Mouse (Mus musculus) heart, embryonic 14.5 days (tissue): ENCODE measurements around the gene Ryk. TPM values are rescaled to one million over a fixed set of nuclear protein-coding genes. Genes with fewer than 3 reads are reported as not detected.

Experiments
- ATAC-seq: fragments of 200-750 bp; cut with Nextera tagmentation; 2 replicates; pipeline ENCODE4 v1.8.0; 2017; ENCODE audit warnings: low read depth, moderate TSS enrichment; ENCODE audit not compliant: insufficient number of reproducible peaks, insufficient read depth, low FRiP score
- H3K27ac ChIP-seq, 2 experiments: fragments of 200-500 bp in 1 of 2; fragments of 300-500 bp in 1 of 2; sonication (generic) in 1 of 2; replicated peaks in 1 of 2; 2 replicates each; pipeline ENCODE4 v1.5.1; 2012 to 2014; ENCODE audit warnings: low read depth in 2 of 2, low read length in 2 of 2, control low read depth in 1 of 2, mild to moderate bottlenecking in 1 of 2, mixed read lengths in 1 of 2; ENCODE audit not compliant: control insufficient read depth in 1 of 2, insufficient read depth in 1 of 2
- H3K27me3 ChIP-seq: fragments of 300-500 bp; sonication (generic); 2 replicates; pipeline ENCODE4 v1.6.1; 2014; ENCODE audit warnings: mild to moderate bottlenecking, low read length, control low read depth; ENCODE audit not compliant: control insufficient read depth, insufficient read depth
- H3K36me3 ChIP-seq: fragments of 300-500 bp; sonication (generic); 2 replicates; pipeline ENCODE4 v1.6.1; 2014; ENCODE audit warnings: mild to moderate bottlenecking, control low read depth, low read length, mixed read lengths; ENCODE audit not compliant: control insufficient read depth, insufficient read depth
- H3K4me1 ChIP-seq, 2 experiments: fragments of 200-500 bp in 1 of 2; fragments of 300-500 bp in 1 of 2; sonication (generic) in 1 of 2; 2 replicates each; pipeline ENCODE4 v1.6.1; 2012 to 2014; ENCODE audit warnings: low read length in 2 of 2, control low read depth in 1 of 2, mixed read lengths in 1 of 2; ENCODE audit not compliant: control insufficient read depth in 2 of 2, insufficient read depth in 2 of 2
- H3K4me2 ChIP-seq: fragments of 300-500 bp; sonication (generic); 2 replicates; pipeline ENCODE4 v1.6.1; 2014; ENCODE audit warnings: mild to moderate bottlenecking, low read length
- H3K4me3 ChIP-seq, 2 experiments: fragments of 200-500 bp in 1 of 2; fragments of 300-500 bp in 1 of 2; sonication (generic) in 1 of 2; 2 replicates each; pipeline ENCODE4 v1.5.1; 2012 to 2014; ENCODE audit warnings: low read length in 2 of 2, mild to moderate bottlenecking in 2 of 2, control low read depth in 1 of 2, low read depth in 1 of 2, moderate library complexity in 1 of 2; ENCODE audit not compliant: control insufficient read depth in 1 of 2, insufficient read depth in 1 of 2
- H3K9ac ChIP-seq: fragments of 300-500 bp; sonication (generic); 2 replicates; pipeline ENCODE4 v1.6.1; 2014; ENCODE audit warnings: mild to moderate bottlenecking, low read length
- H3K9me3 ChIP-seq: fragments of 300-500 bp; sonication (generic); 2 replicates; pipeline ENCODE4 v1.6.1; 2016; ENCODE audit warnings: low read length, control low read depth; ENCODE audit not compliant: control insufficient read depth
- WGBS: fragments of 180-500 bp; shearing (Covaris S2); extraction: QIAGEN DNeasy Blood & Tissue Kit; methylation state at CpG from one replicate; pipeline ENCODE4 v1.1.7; 2014; 5-methylcytosine and 5-hydroxymethylcytosine counted together
- polyA plus RNA-seq: library from polyadenylated mRNA; unstranded; fragments of >200 nt; fragmentation: Nextera tagmentation; extraction: Ambion mirVana; gene quantifications from 2 replicates; pipeline ENCODE4 v1.2.1, GENCODE M21; 2014

Ryk gene
- polyA plus RNA-seq, 1 experiment from 2014 or later = 28.3 TPM

DNA sequence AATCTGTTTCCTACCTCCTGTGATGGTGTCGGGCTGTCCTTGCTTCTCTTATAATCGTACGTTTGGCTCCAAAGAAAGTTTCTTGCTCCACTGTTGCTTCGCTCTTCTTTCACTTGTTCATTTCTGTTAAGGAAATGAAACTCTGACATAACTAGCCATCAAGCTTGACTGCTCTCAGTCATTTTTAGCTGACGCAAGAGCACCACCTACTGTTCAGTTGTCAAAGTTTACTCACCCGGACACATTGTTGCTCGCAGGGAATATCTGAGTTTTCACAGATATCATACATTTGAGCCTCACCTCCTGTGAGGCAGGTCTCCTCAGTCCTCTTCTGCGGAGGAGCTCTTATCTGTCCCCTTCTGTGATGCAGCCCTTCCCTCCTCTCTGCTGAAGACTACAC lies 44.8 kb downstream of the Ryk start:
- ATAC-seq = no peak
- peaks cover 68% of the 10 kb centered on the region for H3K36me3 ChIP-seq
- H3K9me3 ChIP-seq = no peaks in the 10 kb centered on the region
- H3K9ac ChIP-seq = no peak overlapping the region
- H3K4me3 ChIP-seq = no peak overlapping the region
- H3K4me1 ChIP-seq = peaks cover 2 to 4% of the 10 kb centered on the region in 2 experiments; a peak in 1 of 4 replicates
- H3K4me2 ChIP-seq = no peak overlapping the region
- WGBS = 50% methylated on average over 8 of the region's 8 CpGs
- H3K27ac ChIP-seq = no peak overlapping the region
- no peaks in the 10 kb centered on the region for H3K27me3 ChIP-seq

DNA sequence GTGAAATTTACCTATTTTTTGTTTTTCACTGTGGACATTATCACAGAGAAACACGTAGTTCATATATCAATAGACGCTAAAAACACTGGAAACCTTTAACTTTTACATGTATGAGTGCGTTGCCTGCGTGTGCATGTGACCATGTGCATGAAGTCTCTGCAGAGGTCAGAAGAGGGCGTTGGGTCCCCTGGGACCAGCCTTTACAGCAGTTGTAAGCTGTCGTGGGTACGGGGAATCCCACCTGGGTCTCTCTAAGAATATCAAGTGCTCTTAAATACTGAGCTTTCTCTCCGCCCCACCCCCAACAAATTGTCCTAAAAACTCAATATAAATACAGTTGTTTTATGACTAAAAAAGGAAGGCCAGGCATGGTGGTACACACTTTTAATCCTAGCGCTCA lies 50.0 kb downstream of the Ryk start:
- no peaks in the 10 kb centered on the region for H3K27me3 ChIP-seq
- no peak overlapping the region for H3K9ac ChIP-seq
- H3K9me3 ChIP-seq = no peaks in the 10 kb centered on the region
- H3K4me1 ChIP-seq = peaks cover 2 to 10% of the 10 kb centered on the region in 2 experiments; a peak in 2 of 4 replicates
- H3K4me3 ChIP-seq = no peak overlapping the region
- no peak overlapping the region for H3K4me2 ChIP-seq
- no peak overlapping the region for H3K27ac ChIP-seq
- no peak for ATAC-seq
- peaks cover 66% of the 10 kb centered on the region for H3K36me3 ChIP-seq
- WGBS = 88% methylated on average over 9 of the region's 9 CpGs

DNA sequence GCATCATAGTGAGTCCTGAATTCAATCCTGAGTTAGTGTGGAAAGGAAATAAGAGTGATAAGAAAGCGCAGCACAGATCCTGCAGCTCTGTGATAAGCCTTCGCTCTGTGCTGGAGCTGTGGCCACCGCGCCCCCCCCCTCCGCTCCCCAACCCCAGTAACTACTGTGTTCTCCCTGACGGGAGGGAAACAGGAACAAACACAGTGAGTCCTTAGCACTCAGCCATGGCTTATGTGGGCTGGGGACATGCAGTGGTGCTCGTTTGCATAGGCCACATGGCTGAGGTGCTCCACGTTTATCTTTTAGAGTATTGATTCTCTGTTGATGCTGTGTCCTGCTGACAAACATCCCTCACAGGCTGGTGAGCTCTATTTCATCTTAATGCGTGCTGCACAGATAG lies 55.4 kb downstream of the Ryk start:
- 13% methylated on average over 9 of the region's 9 CpGs for WGBS
- H3K4me2 ChIP-seq = 0 out of 2 replicates have a peak overlapping the region, but pooled peaks have one; percentile 2
- H3K27ac ChIP-seq = peak overlapping the region in 1 of 2 experiments; percentile 24; a peak in 2 of 4 replicates
- peaks cover 57% of the 10 kb centered on the region for H3K36me3 ChIP-seq
- peaks cover 2 to 12% of the 10 kb centered on the region in 2 experiments; a peak in 3 of 4 replicates for H3K4me1 ChIP-seq
- no peak overlapping the region for H3K4me3 ChIP-seq
- no peaks in the 10 kb centered on the region for H3K9me3 ChIP-seq
- no peaks in the 10 kb centered on the region for H3K27me3 ChIP-seq
- no peak overlapping the region for H3K9ac ChIP-seq
- ATAC-seq = peak; percentile 92

DNA sequence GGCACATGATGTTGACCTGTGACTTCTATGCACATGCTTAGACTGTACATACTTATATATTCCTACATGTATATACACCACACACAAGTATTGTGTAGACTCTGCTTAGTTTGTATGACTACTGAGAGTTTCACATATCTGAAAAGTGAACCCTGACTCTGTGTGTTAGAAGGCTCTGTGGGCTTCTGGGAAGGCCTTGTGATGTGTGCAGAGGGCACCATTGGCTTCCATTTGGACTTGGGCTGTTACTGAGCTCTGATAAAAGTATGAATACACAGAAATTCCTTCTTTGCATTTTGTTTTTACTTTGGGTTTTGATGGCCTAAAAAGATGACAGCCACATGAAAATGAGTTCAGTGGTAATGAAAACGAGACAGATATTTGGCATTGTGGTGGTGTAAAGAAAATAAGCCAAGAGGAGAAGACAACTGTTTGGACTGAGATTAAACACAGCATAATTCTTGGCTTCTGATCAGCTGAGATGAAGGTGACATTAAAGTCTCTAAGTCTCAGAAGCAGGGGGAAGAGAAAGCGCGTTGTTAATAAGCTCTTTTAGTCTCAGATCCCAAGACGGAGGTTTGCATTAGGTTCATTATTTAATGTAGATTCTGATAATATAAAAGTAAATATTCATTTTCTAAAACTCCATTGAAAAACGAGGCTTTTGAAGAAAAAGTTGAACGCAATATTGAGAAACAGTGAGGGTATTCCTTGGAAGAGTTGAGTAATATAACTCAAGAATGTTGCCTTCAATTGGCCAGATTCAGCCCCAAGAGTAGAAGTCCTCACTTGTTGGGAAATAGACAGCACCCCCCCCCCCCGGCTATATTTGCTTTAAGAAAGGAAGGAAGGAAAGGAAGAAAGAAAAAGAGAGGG lies 58.0 kb downstream of the Ryk start:
- no peak for ATAC-seq
- Histone ChIP-seq H3K4me1 (peaks cover 2 to 12% of the 10 kb centered on the region in 2 experiments; a peak in 3 of 4 replicates), H3K9ac (no peak overlapping the region), H3K27me3 (no peaks in the 10 kb centered on the region), H3K4me2 (no peak overlapping the region), H3K4me3 (no peak overlapping the region), H3K27ac (no peak overlapping the region), H3K9me3 (no peaks in the 10 kb centered on the region), H3K36me3 (peaks cover 50% of the 10 kb centered on the region)
- WGBS = 83% methylated on average over 7 of the region's 7 CpGs

DNA sequence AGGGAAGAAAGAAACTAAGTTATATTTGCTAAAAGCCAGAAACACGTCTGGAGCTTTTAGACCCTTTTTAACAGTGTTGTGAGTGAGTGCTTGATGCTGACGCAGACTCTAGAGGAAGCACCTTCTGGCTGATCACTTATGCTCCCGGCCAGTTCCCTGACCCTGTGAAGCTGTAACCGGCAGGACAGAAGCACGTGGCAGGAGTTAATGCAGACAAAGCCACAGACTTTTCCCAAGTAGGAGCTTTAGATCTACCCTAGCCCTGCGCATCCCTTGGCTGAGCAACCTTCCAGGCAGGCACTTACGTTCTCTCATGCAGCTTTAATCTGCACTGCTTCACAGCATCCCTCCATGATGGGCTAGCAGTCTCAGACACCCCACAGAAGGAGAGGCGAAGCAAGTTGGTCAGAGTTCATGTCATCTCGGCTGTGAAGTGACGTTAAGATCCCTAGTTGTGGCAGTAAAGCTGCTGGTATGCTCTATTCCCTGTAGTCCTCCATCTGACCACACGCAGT lies 58.7 kb downstream of the Ryk start:
- no peak overlapping the region for H3K4me3 ChIP-seq
- H3K36me3 ChIP-seq = peaks cover 52% of the 10 kb centered on the region
- no peak overlapping the region for H3K4me2 ChIP-seq
- no peak overlapping the region for H3K9ac ChIP-seq
- 84% methylated on average over 11 of the region's 11 CpGs for WGBS
- peaks cover 2 to 12% of the 10 kb centered on the region in 2 experiments; a peak in 3 of 4 replicates for H3K4me1 ChIP-seq
- no peak for ATAC-seq
- H3K27ac ChIP-seq = no peak overlapping the region
- H3K9me3 ChIP-seq = no peaks in the 10 kb centered on the region
- no peaks in the 10 kb centered on the region for H3K27me3 ChIP-seq

DNA sequence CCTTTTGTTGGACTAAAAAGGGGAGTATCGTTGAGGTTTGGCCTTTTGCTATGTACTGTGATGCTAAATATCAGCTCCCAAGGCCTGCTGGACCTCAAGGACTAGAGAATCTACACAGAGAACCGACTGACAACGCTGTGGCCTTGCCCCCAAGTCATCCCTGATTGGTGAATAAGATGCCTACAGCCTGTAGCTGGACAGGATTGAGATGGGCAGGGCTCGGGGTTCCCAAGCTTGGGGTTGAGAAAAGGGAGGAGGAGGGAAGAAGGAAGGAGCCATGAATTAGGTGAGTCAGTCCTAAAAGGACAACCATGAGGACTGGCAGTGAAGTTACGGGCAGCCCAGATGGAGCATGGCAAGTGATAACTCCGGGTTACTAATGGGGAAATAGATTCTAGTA lies 65.2 kb downstream of the Ryk start:
- Histone ChIP-seq H3K4me3 (no peak overlapping the region), H3K27ac (no peak overlapping the region), H3K4me1 (no peaks in the 10 kb centered on the region), H3K9ac (no peak overlapping the region), H3K27me3 (no peaks in the 10 kb centered on the region), H3K36me3 (peaks cover 64% of the 10 kb centered on the region), H3K9me3 (no peaks in the 10 kb centered on the region), H3K4me2 (no peak overlapping the region)
- WGBS = 88% methylated on average over 6 of the region's 6 CpGs
- ATAC-seq = no peak

DNA sequence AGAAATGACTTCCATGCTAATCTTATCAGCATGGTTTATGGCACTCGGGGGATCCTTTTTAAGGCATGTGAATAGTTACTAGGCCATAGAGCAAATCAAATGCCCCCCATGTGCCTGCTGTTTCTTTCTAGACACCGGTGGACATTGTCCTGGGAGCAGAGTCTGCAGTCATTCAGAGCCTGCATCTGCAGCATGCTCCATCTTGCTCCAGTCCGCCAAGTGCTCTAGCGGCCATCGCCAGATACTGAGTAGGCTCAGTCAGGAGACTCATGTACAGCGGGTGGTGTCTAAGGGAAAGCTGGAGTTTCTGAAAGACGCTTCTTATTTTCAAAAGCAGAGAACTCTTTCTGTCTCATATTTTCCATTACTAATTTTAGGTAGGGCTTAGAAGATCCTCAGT lies 67.6 kb downstream of the Ryk start:
- H3K27me3 ChIP-seq = no peaks in the 10 kb centered on the region
- H3K4me1 ChIP-seq = no peaks in the 10 kb centered on the region
- WGBS = 83% methylated on average over 7 of the region's 7 CpGs
- H3K36me3 ChIP-seq = peaks cover 72% of the 10 kb centered on the region
- no peak overlapping the region for H3K9ac ChIP-seq
- no peak overlapping the region for H3K27ac ChIP-seq
- H3K9me3 ChIP-seq = no peaks in the 10 kb centered on the region
- no peak for ATAC-seq
- H3K4me3 ChIP-seq = no peak overlapping the region
- no peak overlapping the region for H3K4me2 ChIP-seq
